Mouse (Mus musculus) heart, adult 9 months (tissue): Measurements from ENCODE around the gene Ezh1.

Source experiments
- DNase-seq, 2 experiments: peaks; one replicate each; pipeline ENCODE4 v3.0.0; 2022; ENCODE audit warnings: low spot score in 2 of 2

The Ezh1 gene

DNA sequence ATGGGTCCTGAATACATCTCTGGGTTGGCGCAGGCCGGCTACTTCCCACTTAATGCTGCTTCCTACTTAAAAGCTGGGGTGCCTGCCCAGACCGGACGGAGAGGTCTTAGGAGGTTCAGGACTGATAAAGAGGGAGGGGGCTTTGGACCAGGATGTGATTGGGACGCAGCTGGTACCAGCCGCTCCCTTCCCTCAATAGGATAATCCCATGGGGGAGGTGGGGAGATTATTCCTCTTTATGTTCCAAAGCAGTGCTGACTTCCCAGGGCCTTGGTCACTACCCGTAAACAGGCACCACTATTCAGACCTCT lies 20.4 kb upstream of the Ezh1 start:
- DNase-seq: peak in 1 of 2 experiments; percentile 57

DNA sequence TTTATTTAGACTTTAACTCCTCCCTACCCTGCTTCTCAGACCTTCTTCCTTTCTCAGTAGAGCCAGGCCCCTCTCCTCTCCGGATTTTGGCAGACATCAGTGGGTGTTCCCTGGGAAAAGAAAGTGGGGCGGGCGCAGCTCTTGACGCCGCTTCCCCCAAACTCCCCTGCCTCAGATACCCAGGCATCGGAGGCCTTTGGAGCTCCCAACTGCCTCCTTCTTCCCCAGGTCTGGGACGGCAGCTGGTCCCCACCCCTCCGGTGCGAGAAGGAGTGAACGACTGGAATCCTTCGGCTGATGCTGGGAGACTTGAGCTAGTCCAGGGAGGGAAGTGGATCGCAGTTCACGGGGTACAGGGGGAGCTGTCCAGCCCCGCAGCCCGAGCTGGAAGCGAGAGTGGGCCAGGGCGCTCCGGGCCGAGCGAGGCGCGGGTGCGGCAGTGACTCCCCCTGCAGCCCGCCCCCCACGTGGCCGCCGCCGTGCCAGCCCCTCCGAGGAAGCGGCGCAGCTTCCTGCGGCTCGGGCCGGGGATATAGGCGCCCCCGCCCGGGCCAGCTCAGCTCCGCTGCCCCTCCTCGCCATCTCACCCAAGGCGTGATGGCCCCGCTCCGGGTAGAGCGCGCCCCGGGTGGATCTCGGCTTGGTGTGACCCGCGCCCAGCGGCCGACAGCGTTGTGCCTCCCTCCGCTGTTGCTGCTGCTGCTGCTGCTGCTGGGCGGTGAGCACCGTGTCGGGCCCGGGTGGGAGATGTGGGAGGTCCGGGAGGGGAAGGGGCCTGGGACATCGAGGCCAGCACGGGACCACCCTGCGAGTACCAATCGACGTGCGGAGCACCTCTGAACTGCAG lies 19.8 kb upstream of the Ezh1 start, which contains the start of gene Ramp2:
Gene Ramp2 (plus strand): TSS at position 174 of the 847 bp plus-strand sequence.
- peak; percentile 72 to 80 for DNase-seq

DNA sequence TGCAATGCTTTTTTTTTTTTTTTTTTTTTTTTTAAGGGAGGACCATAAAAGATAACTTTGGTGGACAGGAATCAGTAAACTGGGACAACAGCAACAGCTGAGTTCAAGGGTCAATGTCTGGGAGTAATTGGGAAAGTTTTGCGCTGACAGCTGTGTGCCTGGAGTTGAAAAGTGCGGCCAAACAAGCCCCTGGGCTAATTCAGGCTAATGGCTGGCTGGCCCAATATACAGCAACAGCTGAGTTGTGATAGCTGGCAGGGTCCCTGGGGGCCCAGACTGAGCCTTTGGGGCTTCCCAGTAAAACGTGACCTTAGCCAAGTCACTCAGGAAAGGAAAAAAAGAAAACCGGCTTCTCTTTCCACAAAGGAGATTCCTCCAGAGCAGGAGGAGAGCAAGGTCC lies 18.8 kb upstream of the Ezh1 start:
- DNase-seq: peak; percentile 79 to 81

DNA sequence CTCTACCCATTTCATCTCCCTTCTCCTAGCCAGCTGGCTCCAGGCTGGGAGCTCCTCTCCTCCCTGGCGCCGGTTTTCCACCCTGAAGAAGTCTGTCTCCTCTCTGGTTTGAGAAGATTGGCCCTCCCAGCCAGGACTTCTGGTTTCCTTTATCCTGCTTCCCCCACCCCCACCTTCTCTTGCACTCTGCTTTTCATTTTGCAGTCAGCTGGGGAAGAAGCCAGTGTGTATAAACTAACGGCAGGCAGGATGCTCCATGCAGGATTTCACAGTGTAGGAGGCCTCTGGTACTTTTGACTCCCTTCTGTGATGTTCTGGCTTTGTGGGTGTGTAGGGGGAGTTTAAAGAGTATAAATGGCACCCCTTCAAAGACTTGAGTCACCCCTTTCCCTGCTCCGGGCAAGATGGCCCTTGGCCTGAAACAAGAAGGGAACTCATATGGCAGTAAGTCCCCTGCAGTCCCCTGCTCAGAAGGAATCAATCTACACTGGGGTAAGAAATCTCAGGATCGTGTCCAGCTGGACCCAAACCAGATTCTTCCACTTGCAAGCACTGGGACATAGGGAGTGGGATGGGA lies 11.9 kb upstream of the Ezh1 start:
- DNase-seq: peak; percentile 24 to 36

DNA sequence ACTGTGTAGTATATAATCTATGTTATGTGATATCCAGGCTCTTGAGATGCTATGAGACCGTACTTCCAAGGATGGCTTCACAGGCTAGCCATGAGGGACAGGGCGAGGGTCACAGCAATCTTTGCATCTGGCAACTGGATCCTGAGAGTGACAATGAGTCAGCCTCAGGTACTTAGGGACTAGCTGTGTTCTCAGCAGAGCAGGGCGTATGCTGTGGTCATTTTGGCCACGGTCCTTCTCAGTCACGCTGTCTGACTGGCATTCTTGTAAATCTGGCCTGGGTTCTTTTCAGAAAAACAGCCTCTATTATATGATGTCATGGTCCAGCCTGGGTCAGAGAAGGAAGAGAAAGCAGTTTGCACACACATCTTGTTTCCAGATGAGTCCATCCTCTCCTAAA lies 10.5 kb upstream of the Ezh1 start:
- DNase-seq: peak in 1 of 2 experiments; percentile 17

DNA sequence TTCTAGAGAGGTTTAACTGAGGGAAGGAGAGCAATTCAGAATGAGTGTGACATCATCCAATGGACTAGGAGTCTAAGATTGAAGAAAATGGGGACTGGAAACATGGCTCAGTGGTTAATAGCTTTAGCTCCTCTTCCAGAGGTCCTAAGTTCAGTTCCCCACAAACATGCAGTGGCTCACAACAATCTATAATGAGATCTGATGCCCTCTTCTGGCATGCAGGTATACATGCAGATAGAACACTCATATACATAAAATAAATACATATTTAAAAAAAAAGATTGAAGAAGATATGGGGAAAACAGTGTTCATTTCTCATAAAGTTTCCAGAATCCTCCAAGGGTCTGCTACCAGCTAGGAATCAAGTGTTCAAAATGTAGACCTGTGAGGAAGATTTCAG lies 9.2 kb upstream of the Ezh1 start:
- DNase-seq: no peak

DNA sequence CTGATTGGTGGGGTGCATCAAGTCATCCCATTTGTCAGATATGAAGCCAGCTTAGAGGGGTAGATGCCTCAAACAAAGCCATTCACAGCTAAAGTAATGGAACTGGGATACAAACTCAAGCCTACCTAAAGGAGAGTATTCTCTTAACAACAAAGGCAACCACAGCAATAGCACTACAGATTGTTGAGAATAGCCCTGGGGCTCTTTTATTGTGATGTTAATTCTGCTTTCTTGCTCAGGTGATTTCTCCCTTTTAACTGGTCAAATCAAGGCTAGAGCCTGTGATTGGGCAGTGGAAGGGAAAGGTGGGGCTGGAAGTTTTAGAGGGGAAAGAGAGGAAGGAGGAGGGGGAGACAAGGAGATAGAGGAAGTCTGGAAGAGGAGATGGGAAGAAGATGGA lies 7.9 kb upstream of the Ezh1 start:
- DNase-seq: no peak

DNA sequence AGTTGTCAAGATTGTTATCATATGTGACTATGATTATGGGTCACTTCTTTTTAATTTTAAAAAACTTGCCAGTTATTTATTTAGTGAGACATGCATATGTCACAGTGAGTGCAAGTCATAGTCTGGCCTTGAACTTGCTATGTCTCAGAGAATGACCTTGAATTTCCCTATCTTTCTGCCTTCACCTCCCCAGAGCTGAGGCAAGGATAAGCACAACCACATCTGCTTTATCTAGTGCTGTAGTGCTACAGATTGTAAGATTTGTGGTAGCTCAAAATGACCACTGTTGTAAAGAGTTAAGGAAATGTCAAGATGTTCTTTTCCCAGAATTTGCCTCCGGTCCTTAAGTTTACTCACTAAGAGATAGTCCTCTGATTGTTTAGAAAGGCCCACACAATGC lies 7.0 kb upstream of the Ezh1 start:
- DNase-seq: no peak

DNA sequence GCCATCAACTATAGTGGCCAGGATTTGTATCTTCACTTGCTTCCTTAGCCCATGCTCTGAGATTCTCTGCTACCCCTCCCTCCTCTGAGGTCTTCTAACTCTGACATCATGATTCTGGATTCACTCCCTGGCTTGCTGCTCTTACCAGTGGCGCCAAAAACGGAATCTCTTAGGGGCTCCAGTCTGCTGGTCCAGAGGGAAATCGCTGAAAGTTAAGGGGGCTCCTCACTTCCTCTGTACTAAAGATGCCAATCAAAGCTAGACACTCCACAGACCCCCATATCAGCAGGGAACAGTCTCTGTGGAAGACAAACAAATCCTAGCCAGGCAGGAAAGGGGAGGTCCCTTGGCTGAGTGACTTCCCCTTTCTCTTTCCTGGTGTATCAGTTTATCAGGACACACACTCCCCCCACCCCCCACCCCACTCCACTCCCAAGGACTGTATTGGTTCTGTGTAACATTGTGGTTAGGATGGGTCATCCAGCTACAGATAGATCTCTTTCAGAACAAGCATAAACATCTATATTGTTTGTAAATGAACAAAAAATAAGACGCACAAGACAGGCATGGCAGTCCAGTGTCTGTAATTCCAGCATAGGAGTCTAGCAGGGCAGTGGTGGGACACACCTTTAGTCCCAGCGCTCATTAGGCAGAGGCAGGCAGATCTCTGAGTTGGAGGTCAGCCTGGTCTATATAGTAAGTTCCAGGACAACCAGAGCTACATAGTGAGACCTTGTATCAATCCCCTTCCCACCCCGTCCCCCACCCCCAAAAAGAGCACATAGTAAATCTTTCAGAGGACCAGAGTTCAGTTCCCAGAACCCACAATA lies 6.0 kb upstream of the Ezh1 start:
- peak; percentile 82 to 83 for DNase-seq

DNA sequence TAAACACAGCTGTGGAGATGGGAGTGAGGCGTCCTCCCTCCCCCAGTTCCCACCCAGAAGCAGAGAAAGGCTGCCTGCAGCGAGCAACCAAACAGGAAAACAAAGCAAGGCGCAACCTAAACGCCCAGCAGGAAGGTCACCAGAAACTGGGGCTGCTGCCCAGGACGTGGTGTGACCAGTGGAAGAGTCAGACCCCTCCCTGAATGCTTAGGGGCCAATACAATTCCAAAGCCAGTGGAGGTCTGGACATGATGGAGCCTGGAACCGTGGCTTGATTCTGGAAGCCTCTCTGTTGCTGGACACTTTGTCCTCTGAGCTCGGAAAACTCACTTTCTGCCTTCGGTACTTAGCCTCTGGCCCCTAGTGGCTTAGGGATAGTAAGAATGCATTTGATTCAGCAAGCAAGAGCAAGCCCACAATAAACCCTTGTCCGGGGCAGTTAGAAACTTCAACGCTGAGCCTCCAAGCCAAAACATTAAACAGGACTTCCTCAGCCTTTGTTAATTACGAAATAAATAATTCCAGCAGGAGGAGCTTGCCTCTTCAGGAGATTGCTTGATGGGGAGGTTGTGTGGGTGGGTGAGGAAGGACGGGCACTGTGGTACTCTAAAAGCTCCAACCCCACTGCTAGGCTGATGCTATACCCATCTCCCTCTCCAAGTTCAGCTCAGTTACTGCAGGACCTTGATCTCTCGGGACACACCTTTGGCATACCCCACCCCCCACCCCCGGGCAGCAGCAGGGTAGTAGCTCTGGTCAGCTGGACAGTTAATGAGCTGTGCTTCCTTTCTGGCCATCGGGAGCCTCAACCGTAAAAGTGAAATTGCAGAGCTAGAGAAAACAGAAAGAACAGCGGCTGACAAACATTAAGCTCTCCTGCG lies 5.0 kb upstream of the Ezh1 start:
- peak; percentile 89 to 94 for DNase-seq

DNA sequence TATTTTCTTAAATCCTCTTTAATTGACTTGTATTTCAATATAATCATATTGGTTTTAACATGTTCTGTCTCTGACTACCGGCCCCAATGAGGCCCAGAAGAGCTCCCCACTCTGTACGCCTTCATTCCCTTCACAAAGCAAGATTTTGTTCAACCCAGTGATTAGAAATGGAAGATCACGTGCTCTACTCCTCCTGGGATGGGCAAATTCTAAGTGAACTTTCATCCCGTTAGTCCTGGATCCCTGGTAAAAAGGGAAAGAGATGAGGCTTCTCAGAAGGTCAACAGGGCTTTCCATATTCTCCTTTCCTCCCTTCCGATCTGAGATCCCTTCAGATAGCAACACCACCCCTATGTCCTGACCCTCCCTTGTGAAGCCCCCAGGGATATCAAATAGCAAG lies 4.3 kb upstream of the Ezh1 start:
- no peak for DNase-seq

DNA sequence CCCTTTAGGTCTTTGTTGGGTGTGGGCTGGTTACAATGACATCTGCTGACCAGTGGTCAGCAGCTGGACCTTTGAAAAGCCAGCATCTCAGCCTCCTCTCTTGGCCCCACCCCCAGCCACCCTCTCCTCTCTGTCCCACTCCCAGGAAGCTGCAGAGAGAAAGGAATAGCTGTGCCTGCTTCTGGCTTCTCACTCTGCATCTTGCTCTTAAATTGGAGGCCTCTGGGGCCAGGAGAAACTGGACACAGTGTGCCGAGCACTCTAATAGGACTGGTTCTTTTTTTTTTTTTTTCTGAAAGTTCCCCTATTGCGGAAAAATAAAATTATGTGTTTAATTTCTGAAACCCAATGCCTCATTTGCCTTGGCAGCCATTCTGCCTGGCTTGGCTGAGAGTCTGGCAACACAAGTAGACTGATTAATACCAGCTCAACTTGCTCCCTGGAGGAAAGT lies 3.8 kb upstream of the Ezh1 start:
- DNase-seq: peak; percentile 73 to 79

DNA sequence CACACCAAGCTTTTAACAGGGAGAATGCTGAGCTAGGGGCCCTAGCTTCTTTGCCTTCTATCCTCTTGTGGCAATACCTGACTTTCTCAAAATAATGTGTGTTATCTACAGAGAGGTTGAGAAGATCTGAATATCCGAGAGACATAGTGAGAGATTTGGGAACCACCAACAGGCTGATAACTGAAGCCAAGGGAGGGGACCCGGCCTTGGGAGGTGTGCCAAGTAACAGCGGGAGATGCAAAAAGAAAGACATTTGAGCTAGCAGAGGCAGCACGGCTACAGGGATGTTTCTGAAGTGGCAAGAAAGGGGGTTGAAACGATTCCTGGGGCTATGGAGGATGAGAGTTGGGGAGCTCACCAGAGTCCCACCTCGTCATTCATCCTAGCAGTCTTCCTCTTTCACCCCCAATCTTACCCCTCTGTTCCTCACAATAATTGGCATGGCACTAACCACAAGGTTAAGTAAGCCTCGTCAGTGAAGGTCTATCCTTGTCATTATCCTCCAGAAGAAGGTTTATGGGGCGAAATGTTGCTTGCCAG lies 3.2 kb upstream of the Ezh1 start:
- peak; percentile 28 to 50 for DNase-seq

DNA sequence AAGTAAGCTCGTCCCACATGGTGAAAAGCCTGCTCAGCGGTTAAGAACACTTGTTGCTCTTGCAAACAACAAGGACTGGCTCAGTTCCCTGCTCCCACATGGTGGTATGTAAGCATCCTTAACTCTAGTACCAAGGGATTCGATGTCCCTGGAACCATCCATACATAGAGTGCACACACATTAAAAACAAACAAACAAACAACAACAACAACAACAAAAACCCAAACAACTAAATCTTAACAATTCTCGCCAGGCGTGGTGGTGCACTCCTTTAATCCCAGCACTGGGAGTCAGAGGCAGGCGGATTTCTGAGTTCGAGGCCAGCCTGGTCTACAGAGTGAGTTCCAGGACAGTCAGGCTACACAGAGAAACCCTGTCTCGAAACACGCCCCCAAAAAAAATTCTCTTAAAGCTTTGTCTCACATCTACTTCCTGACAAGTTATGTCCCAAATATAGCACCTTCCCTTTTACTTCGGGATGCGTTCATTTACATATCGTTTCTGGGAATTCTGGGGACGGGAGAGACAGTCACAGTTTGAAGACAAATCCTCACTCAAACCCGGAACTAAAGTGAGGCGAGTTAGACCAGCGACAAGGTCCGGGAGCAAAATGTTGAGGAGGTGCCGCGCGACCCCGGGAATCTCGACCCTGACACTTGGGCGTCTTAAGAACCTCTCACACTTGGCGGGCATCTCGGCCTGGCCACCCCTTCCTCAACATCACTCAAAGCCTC lies 765 bp downstream of the Ezh1 start:
- no peak for DNase-seq

DNA sequence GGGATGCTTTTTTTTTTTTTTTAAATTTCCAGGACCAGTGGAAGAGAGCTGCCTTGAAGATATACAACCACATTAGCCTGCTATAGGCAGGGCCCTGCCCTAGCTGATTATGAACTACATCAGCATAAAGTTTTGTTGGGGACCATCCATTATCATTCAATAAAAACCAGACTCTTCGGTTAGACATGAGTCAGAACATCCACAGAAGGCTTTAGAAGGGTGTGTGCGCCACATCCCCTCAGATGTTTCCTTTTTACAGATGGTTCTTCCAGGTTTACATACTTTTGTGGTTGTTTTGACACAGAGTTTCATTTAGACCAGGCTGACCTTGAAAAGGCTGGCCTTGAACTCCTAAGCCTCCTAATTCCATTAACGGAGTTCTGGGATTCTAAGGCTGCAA lies 1.9 kb downstream of the Ezh1 start:
- DNase-seq: no peak

DNA sequence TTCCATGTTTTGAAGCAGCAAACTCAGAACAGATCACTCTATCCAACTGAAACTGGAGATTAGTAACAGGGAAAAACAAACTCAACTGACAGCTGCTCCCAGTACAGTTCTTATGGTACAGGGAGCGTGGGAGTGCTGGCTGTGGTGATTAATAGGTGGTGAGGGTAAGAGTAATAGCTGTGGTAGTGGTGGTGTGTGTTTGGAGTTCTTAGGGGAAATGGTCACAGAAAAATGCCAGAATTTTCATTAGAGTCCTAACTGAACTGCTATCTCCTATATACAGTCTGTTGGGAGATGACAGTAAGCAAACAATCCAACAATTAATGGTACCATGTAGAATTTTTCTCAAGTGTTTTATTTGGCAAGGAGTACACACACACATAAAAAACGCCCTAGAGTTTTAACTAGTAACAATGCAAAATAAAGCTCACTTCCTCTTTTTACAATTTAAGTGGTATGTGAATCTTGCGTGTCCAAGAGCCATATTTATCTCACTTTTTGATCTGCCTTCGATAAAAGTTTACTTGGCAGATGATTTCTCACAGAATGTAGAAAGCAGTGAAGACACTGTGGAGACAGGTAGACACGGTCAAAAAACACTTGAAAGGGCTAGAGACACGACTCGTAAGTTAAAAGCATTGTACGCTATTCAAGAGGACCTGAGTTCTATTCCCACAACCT lies 4.8 kb downstream of the Ezh1 start:
- no peak for DNase-seq

DNA sequence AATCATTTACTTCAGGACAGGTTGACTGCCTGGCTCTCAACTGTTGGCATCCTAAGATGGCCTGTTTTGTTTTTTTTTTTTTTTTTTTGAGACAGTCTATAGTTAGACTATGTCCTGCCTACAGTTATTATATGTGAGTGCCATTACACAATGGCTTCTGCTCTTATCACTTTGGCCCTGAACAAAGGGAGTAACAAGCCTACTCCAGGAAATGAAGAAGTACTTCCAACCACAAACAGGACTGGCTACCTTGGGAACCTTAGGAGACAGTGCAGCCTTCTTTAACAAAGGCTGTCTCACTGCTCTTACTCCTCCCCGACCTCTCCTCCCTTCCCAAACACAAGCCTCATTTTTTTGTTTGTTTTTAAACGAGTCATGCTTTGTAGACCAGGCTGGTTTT lies 5.4 kb downstream of the Ezh1 start:
- no peak for DNase-seq

DNA sequence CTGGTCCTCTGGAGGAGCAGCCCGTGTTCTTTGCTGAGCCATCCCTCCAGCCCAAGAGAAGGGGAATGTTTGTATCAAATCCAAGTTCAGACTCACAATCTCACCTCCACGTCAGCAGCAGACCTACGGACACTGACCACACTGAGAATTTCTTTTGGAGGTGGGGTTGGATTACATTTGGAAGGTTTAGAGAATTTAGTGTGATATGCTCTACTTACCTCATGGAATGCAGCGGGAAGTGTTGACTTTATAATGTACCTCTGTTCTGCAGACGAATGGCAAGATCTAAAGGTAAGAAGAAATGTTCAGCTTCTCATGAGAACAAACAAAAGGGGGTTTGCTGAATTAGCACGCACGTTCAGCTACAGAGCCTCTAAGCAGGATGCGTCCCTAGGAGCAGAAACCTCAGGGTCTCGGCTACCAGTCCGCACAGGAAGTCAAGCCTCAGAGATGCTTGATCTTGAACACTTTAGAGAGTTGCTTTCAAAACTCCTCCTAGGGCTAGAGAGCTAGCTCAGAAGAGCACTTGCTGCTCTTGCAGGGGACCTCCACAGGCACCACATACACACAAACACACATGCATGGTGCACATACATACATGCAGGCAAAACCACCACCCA lies 7.7 kb downstream of the Ezh1 start:
- no peak for DNase-seq

DNA sequence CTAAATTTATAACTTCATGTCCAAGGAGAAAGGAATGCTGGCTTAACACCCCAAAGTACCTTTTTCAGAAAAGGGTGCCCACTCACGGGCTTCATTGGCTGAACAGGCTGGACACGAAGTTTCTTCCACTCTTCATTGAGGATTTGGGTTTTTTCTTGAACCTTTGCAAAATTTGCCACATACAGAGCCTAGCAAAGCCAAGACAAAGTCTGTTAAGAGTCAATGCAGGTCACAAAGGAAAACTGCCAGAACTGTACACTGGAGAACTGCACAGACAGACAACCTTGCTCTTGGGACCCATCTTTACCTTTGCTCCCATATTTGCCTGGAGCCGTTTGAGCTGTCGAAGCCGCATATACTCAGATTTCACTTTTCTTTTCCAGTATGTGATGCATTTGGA lies 9.3 kb downstream of the Ezh1 start:
- DNase-seq: no peak

DNA sequence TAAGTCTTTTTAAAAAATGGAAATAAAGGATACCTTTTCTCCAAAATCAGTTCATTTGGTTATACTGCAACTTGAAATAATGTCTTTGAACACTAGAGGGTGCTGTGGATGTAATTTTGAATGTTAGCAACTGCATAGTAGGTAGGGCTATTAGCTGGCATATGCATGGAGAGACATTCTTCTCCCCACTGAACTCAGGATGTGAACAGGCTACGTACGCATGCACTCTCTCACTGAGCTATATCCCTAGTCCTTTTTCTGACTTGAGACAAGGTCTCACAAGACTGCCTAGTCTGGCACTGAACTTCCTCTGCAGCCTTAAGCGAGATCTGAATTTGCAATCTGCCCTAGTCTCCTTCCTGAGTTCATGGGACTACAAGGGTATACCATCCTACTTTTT lies 14.3 kb downstream of the Ezh1 start:
- DNase-seq: peak; percentile 56 to 70
